Mouse (Mus musculus): ENCODE measurements around the gene Gabrb3.
"Not testable (repeated sequence)": the region's sequence is repeated elsewhere in the genome, so short reads cannot be mapped to it uniquely, and the experiment has no call there.

Gabrb3 gene

GRCm38 (mm10) chr7:57711709-57712108 lies 292.2 kb downstream of the Gabrb3 start:
- DNase-seq, result no peak

GRCm38 (mm10) chr7:57746836-57747235 lies 327.3 kb downstream of the Gabrb3 start:
- no peak for DNase-seq

DNA sequence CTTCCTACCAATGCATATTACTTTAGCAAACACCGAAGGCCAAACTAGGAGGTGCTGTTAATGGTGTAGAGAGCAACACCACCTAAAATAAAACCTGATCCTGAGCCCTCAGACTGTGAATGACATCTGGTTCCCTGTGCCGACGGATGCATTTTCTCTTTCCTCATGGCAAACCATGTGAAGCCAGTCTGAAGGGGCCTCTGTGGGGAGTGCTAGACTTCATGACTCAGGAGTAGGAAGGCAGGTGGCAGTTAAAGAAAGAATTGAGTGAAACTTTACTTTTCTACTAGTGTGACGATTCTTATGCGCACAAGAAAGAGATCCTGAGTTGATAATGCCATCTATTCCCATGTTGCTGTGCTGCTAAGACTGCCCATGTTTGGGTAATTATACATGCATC lies 341.0 kb downstream of the Gabrb3 start:
- DNase-seq, result no peak

DNA sequence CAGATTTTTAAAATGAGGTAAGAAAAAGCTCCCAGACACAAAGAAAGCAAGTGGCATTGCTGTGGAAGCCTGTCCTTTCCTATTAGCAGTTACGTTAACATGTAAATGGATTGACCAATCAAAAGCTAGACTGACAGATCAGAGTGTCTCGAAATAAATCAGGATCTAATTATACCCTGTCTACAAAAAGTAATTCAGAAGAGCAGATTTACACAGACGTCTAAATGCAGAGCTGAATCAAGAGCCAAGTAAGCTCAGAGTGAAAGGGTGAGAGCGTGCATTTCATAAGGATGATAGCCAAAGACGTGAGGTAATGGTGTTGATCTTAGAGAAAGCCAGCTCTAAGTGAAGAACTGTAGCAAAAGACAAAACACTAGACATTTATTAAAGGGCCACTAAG lies 359.3 kb downstream of the Gabrb3 start:
- DNase-seq, result no peak

GRCm38 (mm10) chr7:57786102-57786501 lies 366.6 kb downstream of the Gabrb3 start:
- DNase-seq, result not testable (repeated sequence)

DNA sequence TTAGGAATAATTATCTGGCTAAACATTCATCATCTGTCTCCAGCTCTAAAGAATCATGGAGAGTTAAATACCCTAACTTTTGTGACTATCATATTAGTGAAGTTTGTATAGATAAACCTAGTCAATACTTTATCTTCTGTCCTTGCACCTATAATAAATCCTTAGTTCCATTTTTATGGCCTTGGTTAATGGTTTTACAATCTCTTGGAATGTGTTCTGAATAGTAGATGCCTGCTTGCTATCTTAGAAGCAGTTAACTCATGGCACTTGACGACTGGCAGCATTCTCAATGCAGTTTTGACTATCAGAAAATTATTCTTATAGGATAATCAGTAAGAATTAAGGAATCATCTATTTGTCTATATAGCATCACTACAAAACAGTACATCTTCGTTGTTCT lies 368.0 kb downstream of the Gabrb3 start:
- DNase-seq, result no peak

DNA sequence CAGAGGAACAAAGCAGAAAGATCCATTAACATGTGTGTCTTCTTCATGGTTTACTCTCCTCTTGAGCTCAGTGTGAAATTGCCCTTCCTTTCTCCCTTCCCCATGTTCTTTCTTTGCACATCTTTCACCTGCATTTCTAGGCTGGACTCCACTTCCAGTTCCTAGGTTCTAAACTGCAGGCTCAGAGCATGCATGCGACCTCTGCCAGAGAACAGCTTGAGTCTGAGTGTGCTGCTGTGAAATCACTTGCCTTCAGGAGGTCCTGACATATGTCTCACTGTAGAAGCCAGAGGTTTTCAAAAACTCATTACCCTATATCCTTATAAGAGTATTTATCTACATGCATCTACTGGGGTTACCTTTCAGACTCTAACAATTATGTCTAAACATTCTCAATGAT lies 383.8 kb downstream of the Gabrb3 start:
- DNase-seq, result no peak

DNA sequence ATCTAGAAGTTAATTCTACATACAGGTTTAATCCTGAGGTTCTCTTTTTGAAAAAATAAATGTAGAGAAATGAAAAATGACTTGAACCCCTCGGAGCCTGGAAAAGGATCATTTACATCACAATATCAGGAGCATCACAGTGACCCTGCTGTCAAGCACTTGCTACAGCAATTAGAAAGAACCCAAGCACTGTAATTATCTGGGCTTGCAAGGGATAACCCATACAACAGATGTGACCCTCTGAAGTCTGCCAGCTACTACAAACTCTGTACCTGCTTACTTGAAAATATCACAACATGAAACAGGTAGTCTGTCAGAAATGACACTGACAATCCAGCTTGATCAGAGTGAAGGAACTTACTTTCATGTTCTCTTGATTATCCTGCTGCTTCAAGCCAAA lies 394.2 kb downstream of the Gabrb3 start:
- no peak for DNase-seq

- DNase-seq, result no peak
Measured at GRCm38 (mm10) chr7:57842383-57842896, 422.9 kb downstream of the Gabrb3 start.

DNA sequence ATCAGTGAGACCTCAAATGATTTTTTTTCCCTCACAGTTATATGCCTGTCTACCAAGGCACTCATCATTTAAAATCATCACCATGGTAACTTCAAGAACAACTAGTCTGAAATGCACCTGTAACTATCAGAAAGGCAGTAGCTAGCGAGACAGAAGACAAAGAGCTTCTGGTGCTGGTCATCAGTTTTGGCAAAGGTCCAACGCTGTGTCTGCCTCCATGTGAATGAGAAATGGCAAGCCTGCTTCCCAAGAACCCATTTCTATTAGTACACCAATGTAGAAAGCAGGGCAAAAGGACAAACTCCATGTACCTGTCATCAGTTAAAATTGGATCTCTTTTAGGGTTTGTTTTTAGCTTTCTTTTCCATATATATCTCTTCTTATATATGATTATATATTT lies 448.5 kb downstream of the Gabrb3 start:
- DNase-seq, result no peak
